Mouse (Mus musculus) E14TG2a.4 (cell line): ENCODE measurements at regions not wholly inside any gene's neighbourhood (a gene's known extent, or its start where the extent isn't known, plus 50 kb on each side); places are given as distances from the start of the nearest gene placed in this dataset.

Experiments used
- CTCF ChIP-seq: conservative IDR thresholded peaks from 2 replicates; pipeline ENCODE4 v1.5.1; 2014; ENCODE audit warnings: low read length
- NANOG ChIP-seq: IDR thresholded peaks from 2 replicates; pipeline ENCODE4 v1.6.1; 2014; ENCODE audit warnings: borderline replicate concordance, low read length, mixed read lengths

- TF ChIP-seq CTCF, result peak; percentile 83
- no peak for TF ChIP-seq NANOG
Measured at GRCm38 (mm10) chr9:56552766-56553165, 134.4 kb downstream of the Hmg20a start.
